Mouse (Mus musculus) olfactory bulb, adult 2 months (tissue): ENCODE measurements around the gene Icam2. TPM values are rescaled to one million over a fixed set of nuclear protein-coding genes. Genes with fewer than 3 reads are reported as not detected.

Source experiments
- H3K27ac ChIP-seq: fragments of 200-500 bp; 2 replicates; pipeline ENCODE4 v1.5.1; 2012; ENCODE audit warnings: low read depth, low read length; ENCODE audit not compliant: insufficient read depth
- H3K4me1 ChIP-seq: fragments of 200-500 bp; 2 replicates; pipeline ENCODE4 v1.6.1; 2012; ENCODE audit warnings: low read length; ENCODE audit not compliant: control insufficient read depth, insufficient read depth
- H3K4me3 ChIP-seq: fragments of 200-500 bp; 2 replicates; pipeline ENCODE4 v1.5.1; 2012; ENCODE audit warnings: mild to moderate bottlenecking, low read depth, low read length, moderate library complexity; ENCODE audit not compliant: insufficient read depth
- CTCF ChIP-seq: fragments of 200-500 bp; IDR thresholded peaks from 2 replicates; pipeline ENCODE4 v1.5.1; 2012; ENCODE audit warnings: low read depth, mild to moderate bottlenecking, low read length, moderate library complexity; ENCODE audit not compliant: insufficient read depth
- POLR2A ChIP-seq: fragments of 200-500 bp; IDR thresholded peaks from 2 replicates; pipeline ENCODE4 v1.6.1; 2012; ENCODE audit warnings: mild to moderate bottlenecking, low read depth, low read length, moderate library complexity; ENCODE audit not compliant: insufficient read depth
- WGBS: fragments of 180-500 bp; shearing (Covaris S2); methylation state at CpG from one replicate; pipeline ENCODE4 v1.1.7; 2018; 5-methylcytosine and 5-hydroxymethylcytosine counted together
- polyA plus RNA-seq: library from polyadenylated mRNA; stranded (reverse); fragments of >200 nt; gene quantifications from 2 replicates; pipeline ENCODE4 v1.2.4, GENCODE M21; 2012; ENCODE audit warnings: low replicate concordance; ENCODE audit not compliant: missing spikeins, insufficient read depth, insufficient read length

Icam2 gene
- polyA plus RNA-seq, 1 experiment: not detected

- no peak overlapping the region for H3K27ac ChIP-seq
- 73% methylated on average over 7 of the region's 7 CpGs for WGBS
- H3K4me1 ChIP-seq: no peaks in the 10 kb centered on the region
- no peak for TF ChIP-seq CTCF
- no peak for TF ChIP-seq POLR2A
- no peak overlapping the region for H3K4me3 ChIP-seq
Observed at GRCm38 (mm10) chr11:106338870-106339269, 49.0 kb downstream of the Icam2 start.

- Histone ChIP-seq H3K4me3 (no peak overlapping the region), H3K27ac (no peak overlapping the region), H3K4me1 (no peaks in the 10 kb centered on the region)
- TF ChIP-seq CTCF (no peak), POLR2A (no peak)
- 80% methylated on average over 5 of the region's 5 CpGs for WGBS
Observed at GRCm38 (mm10) chr11:106338029-106338428, 49.8 kb downstream of the Icam2 start.

GRCm38 (mm10) chr11:106334066-106334465, 53.8 kb downstream of the Icam2 start:
- Histone ChIP-seq H3K4me3 (no peak overlapping the region), H3K27ac (no peak overlapping the region), H3K4me1 (peaks cover 5% of the 10 kb centered on the region; the same call in 1 of the 2 replicates)
- TF ChIP-seq POLR2A (no peak), CTCF (no peak)
- WGBS: 18% methylated on average over 2 of the region's 2 CpGs

- Histone ChIP-seq H3K27ac (no peak overlapping the region), H3K4me3 (no peak overlapping the region), H3K4me1 (peaks cover 5% of the 10 kb centered on the region; the same call in 1 of the 2 replicates)
- 33% methylated on average over 4 of the region's 4 CpGs for WGBS
- no peak for TF ChIP-seq CTCF
- TF ChIP-seq POLR2A: no peak
Observed at GRCm38 (mm10) chr11:106332458-106332857, 55.4 kb downstream of the Icam2 start.

- 70% methylated on average over 7 of the region's 7 CpGs for WGBS
- TF ChIP-seq POLR2A (no peak), CTCF (no peak)
- Histone ChIP-seq H3K4me1 (peaks cover 5% of the 10 kb centered on the region; the same call in 1 of the 2 replicates), H3K4me3 (no peak overlapping the region), H3K27ac (no peak overlapping the region)
Observed at GRCm38 (mm10) chr11:106329682-106330081, 58.2 kb downstream of the Icam2 start.

- TF ChIP-seq POLR2A: no peak
- no peak for TF ChIP-seq CTCF
- 56% methylated on average over 6 of the region's 6 CpGs for WGBS
- Histone ChIP-seq H3K27ac (no peak overlapping the region), H3K4me1 (peaks cover 5% of the 10 kb centered on the region; the same call in 1 of the 2 replicates), H3K4me3 (no peak overlapping the region)
Observed at GRCm38 (mm10) chr11:106329128-106329527, 58.7 kb downstream of the Icam2 start.

GRCm38 (mm10) chr11:106328521-106328920, 59.4 kb downstream of the Icam2 start:
- no peak for TF ChIP-seq POLR2A
- TF ChIP-seq CTCF: no peak
- WGBS: 51% methylated on average over 5 of the region's 5 CpGs
- Histone ChIP-seq H3K4me1 (peaks cover 5% of the 10 kb centered on the region; the same call in 1 of the 2 replicates), H3K27ac (no peak overlapping the region), H3K4me3 (no peak overlapping the region)

Other genes starting within 250 kb of the Icam2 start
- gene Gm10840, start 227.2 kb downstream of the Icam2 start, polyA plus RNA-seq: not detected in 2 replicates
- gene Limd2, start 227.2 kb downstream of the Icam2 start, polyA plus RNA-seq: 164 and 291 TPM in 2 replicates
- gene Strada, start 185.9 kb downstream of the Icam2 start, polyA plus RNA-seq: 209 TPM in 1 of 2 replicates, not detected in the other
- not detected in 2 replicates for gene Ccdc47, start 171.7 kb downstream of the Icam2 start, polyA plus RNA-seq
- gene Ddx42, start 171.1 kb downstream of the Icam2 start, polyA plus RNA-seq: not detected in 2 replicates
- not detected in 2 replicates for gene Ftsj3, start 132.0 kb downstream of the Icam2 start, polyA plus RNA-seq
- gene Psmc5, start 131.9 kb downstream of the Icam2 start, polyA plus RNA-seq: not detected in 2 replicates
- gene Smarcd2, start 115.1 kb downstream of the Icam2 start, polyA plus RNA-seq: not detected in 2 replicates
- not detected in 2 replicates for gene Tcam1, start 111.4 kb downstream of the Icam2 start, polyA plus RNA-seq
- not detected in 2 replicates for gene Gh, start 86.2 kb downstream of the Icam2 start, polyA plus RNA-seq
- not detected in 2 replicates for gene Cd79b, start 73.3 kb downstream of the Icam2 start, polyA plus RNA-seq
- gene Scn4a, start 34.8 kb downstream of the Icam2 start, polyA plus RNA-seq: not detected in 2 replicates
- gene Prr29, start 22.6 kb downstream of the Icam2 start, polyA plus RNA-seq: not detected in 2 replicates
- not detected in 2 replicates for gene Ern1, start 99.8 kb upstream of the Icam2 start, polyA plus RNA-seq
- gene Tex2, start 225.3 kb upstream of the Icam2 start, polyA plus RNA-seq: not detected in 2 replicates